Mouse (Mus musculus) lung, postnatal 25 days (tissue): ENCODE measurements at regions not wholly inside any gene's neighbourhood (a gene's known extent, or its start where the extent isn't known, plus 50 kb on each side); places are given as distances from the start of the nearest gene placed in this dataset.

Experiments used
- DNase-seq: peaks from one replicate; pipeline ENCODE4 v3.0.0; 2022; ENCODE audit warnings: low spot score

DNA sequence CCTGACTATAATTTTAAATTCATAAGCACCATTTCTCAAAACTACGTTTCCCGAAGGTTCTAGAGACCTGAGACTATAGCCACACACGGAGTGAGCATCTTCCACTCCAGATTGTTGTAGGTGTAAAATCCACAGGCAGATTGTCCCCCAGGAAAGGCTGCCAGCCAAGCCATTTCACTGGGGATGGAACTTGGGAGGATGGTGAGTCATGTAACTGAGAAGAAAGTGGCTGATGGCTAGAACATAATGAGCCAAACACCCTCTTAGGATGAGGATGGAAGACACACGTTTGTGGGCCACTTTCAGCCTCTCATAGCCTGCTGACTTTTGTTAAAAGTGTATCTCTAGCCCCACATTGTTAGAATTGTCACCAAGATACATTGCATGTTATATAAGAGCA, 564.1 kb downstream of the Btbd3 start:
- no peak for DNase-seq

DNA sequence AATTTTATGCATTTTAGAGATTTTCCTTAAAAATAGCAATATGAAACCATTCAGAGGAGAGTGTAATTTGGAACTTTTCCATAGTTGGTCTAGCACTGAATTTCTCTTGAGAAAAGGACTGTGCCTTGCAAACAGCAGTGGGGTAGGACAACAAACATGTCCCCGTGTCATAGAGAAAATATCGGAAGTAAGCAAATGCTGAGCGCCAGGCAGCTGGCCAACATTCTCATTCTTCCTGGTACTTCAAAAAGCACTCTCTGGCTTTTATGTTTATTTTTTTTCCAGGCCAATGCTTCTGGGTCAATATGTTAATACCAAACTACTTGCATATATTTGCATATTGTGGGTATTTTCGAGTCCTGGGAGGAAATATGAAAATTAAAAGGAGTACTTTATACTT, 568.5 kb downstream of the Btbd3 start:
- DNase-seq, result peak; percentile 1

DNA sequence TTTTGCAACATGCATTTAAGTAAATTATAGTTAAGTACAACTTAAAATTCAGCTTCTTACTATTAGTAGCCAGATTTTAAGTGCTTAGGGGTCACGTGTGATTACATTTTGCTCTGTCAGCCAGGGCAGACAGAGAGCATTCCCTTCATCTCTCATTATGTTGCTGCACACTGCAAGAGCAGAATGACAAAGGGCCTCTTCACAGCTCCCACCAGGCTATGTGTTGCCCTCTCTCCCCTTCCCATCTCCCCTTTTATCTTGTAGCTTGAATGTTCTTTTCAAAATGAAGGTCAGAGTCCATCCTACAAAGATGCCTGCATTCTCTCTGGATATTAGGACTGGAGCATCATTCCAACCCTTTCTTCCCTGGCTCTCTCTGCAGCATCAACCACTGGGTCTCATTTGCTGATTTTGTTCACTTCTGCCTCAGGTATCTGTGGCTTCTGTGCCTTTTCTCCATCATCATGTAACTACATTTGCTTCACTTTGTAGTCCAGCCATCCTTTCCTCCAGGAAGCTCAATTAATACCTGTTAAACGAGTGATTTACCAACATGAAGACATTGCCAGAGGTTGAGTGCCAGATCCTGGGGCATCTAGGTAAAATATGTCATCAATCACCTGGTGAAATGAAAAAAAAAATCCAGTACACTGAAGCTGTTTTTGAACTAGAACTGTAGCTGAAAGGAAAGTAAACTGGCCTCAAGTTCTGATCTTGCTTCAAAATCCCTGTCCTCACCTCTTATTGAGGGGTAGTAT, 571.6 kb downstream of the Btbd3 start:
- DNase-seq, result no peak

DNA sequence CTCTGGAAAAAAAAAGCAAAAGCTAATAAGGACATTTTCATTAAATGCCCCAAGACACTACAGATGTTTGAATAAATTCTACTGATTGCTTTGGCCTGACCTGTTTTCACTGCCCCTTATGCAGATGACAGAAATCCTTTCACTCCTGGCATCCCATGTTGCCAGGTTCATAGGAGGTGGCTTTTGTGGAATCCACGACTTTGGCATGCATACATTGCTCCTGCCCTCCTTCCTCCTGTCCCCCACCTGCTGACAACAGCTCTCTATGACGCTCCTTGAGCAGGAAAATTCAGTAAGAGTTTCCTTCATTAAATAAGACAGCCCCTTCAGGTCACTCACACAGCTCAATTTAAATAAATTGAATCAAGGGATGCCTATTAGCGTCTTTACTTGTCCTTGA, 582.5 kb downstream of the Btbd3 start:
- no peak for DNase-seq

DNA sequence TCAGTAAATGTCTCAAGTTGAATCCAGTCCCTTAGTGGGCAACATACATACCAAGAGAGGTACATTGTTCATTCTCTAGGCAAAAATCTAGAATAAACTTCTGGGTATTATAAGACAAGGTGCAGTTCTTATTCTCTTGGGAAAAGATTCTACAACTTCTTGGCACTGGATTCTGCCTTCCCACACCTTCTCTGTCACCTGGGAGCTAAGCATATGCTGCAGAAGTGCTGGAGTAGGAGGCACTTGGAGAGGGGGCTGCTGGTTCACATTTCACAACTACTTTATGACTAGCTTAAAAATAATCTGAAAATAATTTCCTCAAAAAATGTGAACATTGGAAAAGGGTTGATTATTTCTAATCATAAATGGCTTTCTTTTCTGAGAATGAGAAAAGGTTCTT, 602.8 kb downstream of the Btbd3 start:
- no peak for DNase-seq

DNA sequence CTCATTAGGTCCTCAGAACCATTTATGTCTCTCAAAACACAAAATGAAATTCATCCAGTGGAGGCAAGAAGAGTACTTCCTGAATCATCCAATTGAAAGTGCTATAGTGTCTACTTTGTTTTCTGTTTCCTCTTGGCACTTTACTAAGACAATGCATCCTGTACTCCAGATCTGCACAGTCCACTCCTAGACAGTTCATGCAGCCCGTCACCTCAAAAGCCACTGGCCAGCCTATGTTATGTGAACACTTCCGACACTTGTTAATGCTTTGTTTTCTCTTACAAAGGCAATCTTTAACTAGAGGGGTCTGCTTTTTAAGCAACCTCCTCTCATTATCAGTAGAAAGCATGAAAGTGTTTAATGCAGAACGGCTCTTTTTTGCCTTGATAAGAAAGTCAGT, 597.1 kb upstream of the Sptlc3 start:
- DNase-seq, result no peak

DNA sequence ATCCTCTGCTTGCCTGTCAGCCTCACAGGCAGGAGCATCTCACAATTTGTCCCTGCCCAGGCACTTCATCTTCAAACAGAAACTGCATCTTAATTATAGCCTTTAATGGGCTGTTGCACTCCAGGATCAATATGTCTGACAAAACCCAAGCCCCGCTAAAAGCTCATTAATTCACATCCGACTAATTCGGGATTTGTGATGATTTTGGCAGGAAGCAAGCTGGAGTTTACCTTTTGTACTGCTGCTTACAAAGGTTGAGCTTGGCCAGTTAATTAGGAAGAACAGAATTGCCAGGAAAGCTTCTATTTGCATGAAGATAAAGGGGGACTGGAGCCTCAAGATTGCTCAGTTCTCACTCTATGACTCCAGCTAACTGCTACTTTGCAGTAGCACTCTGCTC, 596.6 kb upstream of the Sptlc3 start:
- DNase-seq, result no peak

DNA sequence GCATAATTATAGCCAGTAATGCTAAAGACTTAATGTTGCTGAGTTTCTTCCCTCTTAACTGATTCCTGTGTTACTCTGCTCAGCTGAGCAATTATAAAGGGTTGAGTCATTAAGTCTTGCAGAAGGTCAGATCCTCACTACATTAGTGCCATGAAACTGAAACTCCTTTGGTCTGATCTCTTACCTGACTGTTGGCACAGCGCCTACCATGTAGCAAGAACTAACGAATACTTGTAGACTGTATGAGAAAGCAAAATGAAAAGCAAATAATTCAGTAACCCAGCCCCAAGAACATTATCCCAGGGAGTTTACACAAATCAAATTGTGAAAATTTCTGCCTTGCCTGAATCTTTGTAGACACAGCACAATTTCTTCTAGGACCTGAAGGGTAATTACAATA, 556.5 kb upstream of the Sptlc3 start:
- DNase-seq, result no peak

DNA sequence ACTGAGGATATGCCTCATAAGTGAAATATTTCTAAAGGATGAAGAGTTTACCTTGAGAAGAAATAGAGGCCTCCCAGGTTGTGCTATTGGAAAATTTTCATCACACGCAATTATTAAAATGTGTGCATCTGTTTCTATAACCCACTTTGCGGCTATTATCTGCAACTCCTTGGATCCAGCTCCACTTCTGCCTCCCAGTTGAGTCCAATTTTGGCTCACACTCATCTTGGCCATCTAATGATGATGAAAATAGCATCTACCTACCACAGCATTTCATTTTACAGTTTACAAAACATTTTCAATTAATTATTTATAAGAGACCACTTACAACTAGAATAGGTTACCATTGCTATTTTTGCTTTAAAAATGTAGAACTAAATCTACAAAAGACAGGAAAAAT, 554.3 kb upstream of the Sptlc3 start:
- DNase-seq, result no peak

DNA sequence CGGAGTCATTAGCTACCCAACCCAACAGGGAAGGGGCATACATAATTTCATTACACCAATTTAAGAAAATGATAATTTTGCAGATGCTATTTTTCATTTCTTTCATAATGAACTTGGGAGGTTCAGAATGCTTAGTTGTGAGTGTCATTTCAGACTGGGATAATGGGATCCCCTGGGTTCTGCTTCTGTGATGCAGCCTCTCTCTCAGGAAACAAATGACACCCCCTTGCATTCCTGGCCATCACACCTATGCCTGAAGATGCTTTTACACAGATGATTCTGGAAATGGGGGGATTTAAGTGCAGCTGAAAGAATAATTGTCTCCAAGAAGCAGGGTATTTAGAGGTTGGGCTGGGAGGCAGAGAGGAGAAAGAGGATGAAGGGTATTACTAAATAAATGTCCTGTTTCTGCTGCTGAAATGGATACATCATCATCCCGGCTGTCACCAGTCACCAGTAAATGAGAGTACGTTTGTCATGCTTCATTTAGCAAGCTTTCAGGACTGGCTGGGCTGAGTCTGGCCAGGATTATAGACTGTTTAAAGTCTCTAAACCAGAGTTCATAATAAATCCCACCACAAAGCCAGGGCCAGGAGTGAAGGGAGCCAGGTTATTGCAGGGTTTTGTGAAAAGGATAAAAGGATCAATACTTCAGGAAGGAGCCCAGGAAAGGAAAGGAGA, 527.5 kb upstream of the Sptlc3 start:
- no peak for DNase-seq

DNA sequence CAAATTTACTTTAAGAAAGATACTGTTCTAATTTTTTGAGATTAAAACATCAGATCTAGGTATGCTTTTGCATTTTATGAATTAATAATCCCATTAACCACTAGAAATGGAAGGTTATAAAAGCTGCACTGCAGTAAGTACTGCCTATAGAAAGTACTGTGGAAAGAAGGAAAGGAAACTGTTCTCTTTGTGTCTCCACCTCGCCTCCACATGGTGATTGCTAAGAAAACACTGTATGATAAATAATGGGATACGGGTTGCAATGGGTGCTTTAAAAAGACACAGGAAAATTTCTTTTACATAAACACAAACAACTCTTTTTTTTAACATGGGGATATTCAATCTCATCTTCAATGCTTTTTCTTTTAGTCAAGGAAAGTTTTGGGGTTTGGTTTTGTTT, 519.2 kb upstream of the Sptlc3 start:
- no peak for DNase-seq

DNA sequence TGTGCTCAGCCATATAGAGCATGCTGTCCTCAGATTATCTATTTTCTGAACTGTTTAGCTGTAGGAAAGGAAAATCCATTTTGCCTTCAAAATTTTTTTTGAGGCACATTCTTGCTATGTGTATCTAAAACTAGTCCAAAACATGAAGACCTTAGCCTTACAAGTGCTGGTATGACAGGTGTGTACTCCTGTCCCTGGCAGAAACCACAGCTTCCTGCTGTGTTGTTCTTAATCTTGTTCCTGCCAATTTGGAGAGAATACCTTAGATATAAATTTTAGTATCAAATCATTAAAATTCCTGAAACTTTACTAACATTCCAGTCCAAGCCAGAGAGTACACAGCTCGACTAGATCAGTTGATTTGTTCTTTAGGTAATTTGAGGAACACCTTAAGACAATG, 503.7 kb upstream of the Sptlc3 start:
- DNase-seq, result no peak

DNA sequence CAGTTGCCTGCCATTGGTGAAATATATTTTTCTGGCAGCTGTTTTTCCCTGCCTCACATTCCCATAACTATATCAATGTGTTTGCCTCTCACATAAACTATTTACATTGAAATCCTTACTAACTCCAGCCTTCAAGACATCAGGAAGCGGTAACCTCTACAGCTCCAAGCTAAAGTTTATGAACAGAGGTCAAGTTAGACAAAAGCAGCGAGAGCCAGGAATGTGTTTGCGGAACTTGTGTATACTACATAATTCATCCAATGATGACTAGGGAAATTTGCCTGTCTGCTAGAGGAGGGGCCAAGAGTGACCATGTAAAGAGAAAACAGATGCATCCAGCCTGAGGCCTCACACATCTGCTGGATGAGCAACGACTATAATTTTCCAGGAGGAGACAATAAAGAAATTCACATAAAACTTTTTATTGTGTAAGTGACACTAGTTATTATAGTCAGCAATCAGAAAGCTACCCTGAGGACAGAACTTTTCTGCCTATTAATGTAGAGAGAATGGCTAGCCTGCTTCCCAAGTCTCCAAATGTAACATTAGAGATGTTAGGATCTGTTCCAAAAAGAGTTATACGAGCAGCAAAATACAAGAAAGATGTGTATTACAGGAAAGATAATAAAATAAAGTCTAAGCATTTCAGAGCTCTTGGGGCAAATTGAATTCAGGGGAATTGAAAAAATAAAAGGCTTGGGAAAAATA, 461.5 kb upstream of the Sptlc3 start:
- DNase-seq, result no peak

DNA sequence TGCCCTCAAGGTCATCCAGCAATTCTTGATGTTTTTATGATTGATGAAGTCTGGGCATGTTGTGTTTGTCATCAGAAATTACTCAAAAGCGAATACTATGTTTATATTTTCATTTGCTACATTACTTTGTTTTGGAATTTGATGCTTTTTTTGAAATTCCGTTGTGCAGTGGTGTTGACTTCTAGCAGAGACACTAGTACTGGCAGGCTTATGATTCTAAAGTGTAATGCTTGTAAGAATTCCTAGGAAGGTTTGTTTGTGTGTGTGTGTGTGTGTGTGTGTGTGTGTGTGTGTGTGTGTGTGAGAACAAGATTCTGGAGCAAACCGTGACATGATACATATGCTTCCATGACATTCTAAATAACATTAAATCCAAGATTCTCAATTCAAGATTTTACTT, 458.9 kb upstream of the Sptlc3 start:
- DNase-seq, result no peak

DNA sequence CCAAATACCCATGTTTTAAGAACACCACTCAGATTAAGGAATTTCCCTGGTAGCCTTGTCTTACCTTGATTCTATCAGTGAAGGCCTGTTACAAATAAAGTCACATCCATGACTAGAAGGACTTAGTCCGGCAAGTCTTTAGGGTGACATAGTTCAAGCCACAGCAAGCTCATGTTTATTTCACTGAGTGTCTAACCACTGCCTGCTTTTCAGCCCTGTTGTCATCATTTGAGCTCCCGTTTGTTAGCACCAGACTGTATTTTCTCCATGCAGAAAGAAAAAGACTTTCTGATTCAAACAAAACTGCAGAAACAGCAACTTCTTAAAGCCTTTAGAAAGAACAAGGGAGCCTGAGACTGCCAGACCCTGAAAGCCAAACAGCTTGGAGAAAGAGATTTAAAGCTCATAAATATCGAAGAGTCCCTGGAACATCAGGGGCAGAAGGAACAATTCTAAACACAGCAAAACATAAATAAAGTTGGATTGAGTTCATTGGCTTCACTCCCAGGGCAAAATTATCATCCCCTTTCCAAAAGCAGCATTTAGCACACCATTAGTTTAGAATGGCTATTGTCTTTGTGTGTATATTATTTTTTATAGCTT, 451.9 kb upstream of the Sptlc3 start:
- no peak for DNase-seq

DNA sequence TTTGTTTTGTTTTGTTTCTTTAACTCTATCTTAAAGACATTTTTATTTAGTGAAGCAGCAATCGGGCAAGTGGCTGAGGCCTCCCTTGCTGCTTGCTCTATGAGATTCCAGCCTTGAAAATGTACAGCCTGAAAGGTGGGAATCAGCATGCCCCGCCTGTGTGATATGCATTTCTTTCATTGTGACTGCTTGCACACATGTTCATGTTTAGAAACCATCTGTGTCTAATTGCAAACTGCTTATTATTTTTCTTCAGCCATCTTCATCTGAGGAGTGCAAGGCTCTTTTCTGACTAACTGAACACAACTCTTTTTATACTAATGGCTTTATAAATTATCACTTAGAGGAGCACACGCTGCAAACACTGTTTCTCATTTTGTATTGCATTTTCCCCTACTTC, 449.0 kb upstream of the Sptlc3 start:
- no peak for DNase-seq

DNA sequence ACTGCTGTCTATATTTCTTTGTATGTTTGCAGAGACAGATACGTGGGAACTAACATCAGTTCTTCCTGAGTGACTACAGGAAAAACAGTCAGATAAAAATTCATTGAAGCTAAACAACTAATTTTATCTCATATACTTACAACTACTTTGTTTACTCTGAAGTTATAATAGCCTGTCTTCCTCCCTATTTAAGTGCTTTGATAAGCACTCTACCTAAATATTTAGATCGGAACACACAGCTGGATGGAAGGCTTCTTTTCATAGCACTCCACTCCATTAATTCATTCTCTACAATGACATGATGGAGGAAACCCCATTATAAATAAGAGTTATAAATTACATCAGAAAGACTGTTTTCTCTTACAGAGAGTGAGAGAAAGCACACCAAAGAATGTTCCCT, 438.5 kb upstream of the Sptlc3 start:
- DNase-seq, result no peak

DNA sequence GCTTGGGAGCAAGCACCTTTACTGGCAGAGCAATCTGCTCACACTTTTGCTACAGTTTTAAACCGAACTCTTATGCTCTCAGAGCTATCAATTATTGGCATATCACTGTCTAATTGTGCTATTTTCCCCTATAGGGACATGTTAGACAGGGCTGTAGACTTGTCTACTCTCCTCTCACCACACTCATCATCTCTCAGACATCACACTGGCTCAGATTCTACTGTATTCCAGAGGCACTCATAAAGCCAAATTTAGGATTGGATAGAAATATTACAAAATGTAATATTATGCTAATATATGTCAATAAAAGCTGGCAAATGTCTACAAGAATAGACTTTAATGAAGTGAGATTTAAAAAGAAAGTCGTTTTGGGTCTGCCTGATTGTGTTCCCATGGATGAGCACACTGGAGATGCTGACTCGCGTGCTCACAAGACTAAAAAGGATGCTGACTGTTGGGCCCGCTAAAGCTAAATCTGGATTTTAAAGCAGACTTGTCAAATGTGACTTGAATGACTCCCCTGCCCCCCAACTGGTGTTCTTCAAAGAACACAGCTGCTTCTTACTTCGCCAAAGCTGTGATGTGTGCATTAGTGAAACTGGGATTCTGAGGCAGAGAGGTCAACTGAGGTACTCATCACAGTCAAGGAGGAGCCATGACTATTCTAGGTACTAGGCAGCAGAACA, 424.3 kb upstream of the Sptlc3 start:
- no peak for DNase-seq

DNA sequence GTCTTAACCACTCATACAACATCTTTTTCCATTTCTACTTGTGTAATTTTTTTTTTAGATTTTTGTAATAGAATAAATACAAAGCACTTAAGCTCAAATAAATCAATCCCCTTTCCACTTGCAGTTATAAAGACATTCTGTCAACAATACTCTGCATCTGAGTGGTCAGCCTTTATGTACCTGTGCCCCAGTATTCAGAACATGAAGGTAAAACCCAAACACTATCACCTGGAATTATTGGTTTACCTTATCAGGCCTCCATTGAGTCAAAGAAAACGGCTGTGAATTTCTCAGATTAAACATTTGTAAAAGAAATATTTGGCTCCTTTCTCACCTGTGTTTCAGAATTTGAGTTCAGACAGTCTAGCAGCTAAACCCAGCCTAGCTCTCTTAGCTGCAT, 422.0 kb upstream of the Sptlc3 start:
- no peak for DNase-seq

DNA sequence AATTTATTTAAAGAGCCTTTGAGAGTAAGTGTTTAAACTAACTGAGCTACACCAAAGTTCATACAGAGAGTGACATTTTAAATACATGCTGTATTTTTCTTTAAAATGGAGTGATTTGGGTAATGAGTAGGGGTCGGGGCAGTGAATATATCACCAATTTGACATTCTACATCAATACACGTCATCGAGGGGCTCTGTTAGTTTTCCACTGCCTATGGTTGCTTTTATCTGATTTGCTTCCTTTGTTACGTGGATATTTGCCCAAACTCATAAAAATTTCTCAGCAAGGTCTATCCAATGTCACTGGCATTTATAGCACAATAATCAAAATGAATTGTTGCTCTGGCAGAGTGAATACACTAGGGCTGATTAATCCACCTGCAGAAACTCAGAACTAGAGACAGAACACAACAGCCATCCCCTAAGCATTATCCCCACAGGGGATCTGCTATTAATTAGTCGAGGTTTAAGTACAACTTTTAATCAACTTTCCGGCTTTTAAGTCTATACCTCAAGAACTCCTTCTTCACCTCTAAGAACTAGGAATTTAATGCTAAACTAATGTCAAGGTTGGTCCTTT, 400.1 kb upstream of the Sptlc3 start:
- DNase-seq, result no peak

DNA sequence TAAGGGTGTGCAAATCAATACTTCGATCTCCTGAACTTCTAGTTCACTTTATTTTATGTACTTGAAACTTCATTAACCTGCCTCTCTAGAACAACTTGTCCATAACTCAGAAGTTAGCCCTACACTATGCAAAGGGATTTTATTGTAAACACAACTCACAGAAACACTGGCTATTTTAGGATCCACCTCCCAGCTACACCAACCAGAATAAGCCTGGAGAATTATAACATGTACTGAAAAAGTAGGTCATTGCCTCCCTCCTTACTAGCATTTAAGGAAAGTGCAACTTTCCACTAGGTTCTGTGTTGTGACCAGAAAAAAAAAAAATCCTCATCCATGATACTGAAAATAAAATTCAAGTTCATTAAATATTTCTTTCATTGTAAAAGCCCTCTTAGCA, 382.0 kb upstream of the Sptlc3 start:
- no peak for DNase-seq

DNA sequence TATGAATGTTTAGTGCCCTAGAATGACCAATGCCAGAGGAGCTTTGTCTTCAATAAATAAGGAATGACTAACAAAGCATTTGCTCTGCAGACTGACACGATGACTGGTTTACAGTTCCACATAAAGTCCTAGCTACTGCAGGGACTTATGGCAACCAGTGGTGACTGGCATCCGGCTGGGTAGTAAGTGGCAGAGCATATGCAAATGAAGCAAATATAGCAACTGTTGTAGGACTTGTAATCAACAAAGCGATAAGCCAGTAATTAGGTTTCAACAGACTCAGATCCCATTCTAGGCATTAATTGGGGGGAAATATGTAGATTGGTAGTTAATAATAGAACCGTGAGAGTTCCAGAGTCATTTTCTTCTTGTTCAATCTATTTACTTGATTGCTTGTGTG, 379.2 kb upstream of the Sptlc3 start:
- DNase-seq, result no peak
